Mouse (Mus musculus): ENCODE measurements around the gene Kmt2e.
A peak's percentile ranks its signal among the peaks of the same experiment; 100 is the strongest.
"Not testable (repeated sequence)": the region's sequence is repeated elsewhere in the genome, so short reads cannot be mapped to it uniquely, and the experiment has no call there.

Gene Kmt2e

GRCm38 (mm10) chr5:23499257-23499656 is 65.0 kb downstream of the Kmt2e start:
- DNase-seq (ENCODE audit: low read depth, low spot score): no peak

- DNase-seq (ENCODE audit: low read depth, low spot score): no peak
Observed at GRCm38 (mm10) chr5:23500715-23501114, 66.5 kb downstream of the Kmt2e start.

GRCm38 (mm10) chr5:23501582-23502316 is 67.5 kb downstream of the Kmt2e start:
- DNase-seq (ENCODE audit: low read depth, low spot score): no peak

GRCm38 (mm10) chr5:23502317-23502937 is 68.2 kb downstream of the Kmt2e start:
- DNase-seq (ENCODE audit: low read depth, low spot score): peak; percentile 24

GRCm38 (mm10) chr5:23505578-23505977 is 71.3 kb downstream of the Kmt2e start:
- DNase-seq (ENCODE audit: low read depth, low spot score): no peak

- peak; percentile 54 for DNase-seq (ENCODE audit: low read depth, low spot score)
Observed at GRCm38 (mm10) chr5:23507210-23507609, 73.0 kb downstream of the Kmt2e start.

GRCm38 (mm10) chr5:23508630-23509029 is 74.4 kb downstream of the Kmt2e start:
- peak; percentile 68 for DNase-seq (ENCODE audit: low read depth, low spot score)

- no peak for DNase-seq (ENCODE audit: low read depth, low spot score)
Observed at GRCm38 (mm10) chr5:23511456-23511855, 77.2 kb downstream of the Kmt2e start.

- no peak for DNase-seq (ENCODE audit: low read depth, low spot score)
Observed at GRCm38 (mm10) chr5:23512556-23512955, 78.3 kb downstream of the Kmt2e start.

GRCm38 (mm10) chr5:23513468-23513867 is 79.2 kb downstream of the Kmt2e start:
- DNase-seq (ENCODE audit: low read depth, low spot score): no peak

GRCm38 (mm10) chr5:23515038-23515437 is 80.8 kb downstream of the Kmt2e start:
- no peak for DNase-seq (ENCODE audit: low read depth, low spot score)

- DNase-seq (ENCODE audit: low read depth, low spot score): no peak
Observed at GRCm38 (mm10) chr5:23516962-23517361, 82.7 kb downstream of the Kmt2e start.

- no peak for DNase-seq (ENCODE audit: low read depth, low spot score)
Observed at GRCm38 (mm10) chr5:23517839-23518238, 83.6 kb downstream of the Kmt2e start.

GRCm38 (mm10) chr5:23518673-23519072 is 84.4 kb downstream of the Kmt2e start:
- no peak for DNase-seq (ENCODE audit: low read depth, low spot score)

- DNase-seq (ENCODE audit: low read depth, low spot score): no peak
Observed at GRCm38 (mm10) chr5:23519679-23520078, 85.4 kb downstream of the Kmt2e start.

GRCm38 (mm10) chr5:23521645-23522044 is 87.4 kb downstream of the Kmt2e start:
- DNase-seq (ENCODE audit: low read depth, low spot score): no peak

- no peak for DNase-seq (ENCODE audit: low read depth, low spot score)
Observed at GRCm38 (mm10) chr5:23523936-23524335, 89.7 kb downstream of the Kmt2e start.

- DNase-seq (ENCODE audit: low read depth, low spot score): no peak
Observed at GRCm38 (mm10) chr5:23524621-23525020, 90.4 kb downstream of the Kmt2e start.

GRCm38 (mm10) chr5:23531100-23531499 is 96.9 kb downstream of the Kmt2e start:
- DNase-seq (ENCODE audit: low read depth, low spot score): no peak

- DNase-seq (ENCODE audit: low read depth, low spot score): no peak
Observed at GRCm38 (mm10) chr5:23531541-23532096, 97.4 kb downstream of the Kmt2e start.

- no peak for DNase-seq (ENCODE audit: low read depth, low spot score)
Observed at GRCm38 (mm10) chr5:23535692-23536091, 101.5 kb downstream of the Kmt2e start.

GRCm38 (mm10) chr5:23551687-23552086 is 117.4 kb downstream of the Kmt2e start:
- DNase-seq (ENCODE audit: low read depth, low spot score): no peak

- DNase-seq (ENCODE audit: low read depth, low spot score): not testable (repeated sequence)
Observed at GRCm38 (mm10) chr5:23553338-23553737, 119.1 kb downstream of the Kmt2e start.
